Mouse (Mus musculus) c-Kit-positive CD71-positive TER-119-positive erythroid progenitor cells, embryonic 14.5 days (primary cell): ENCODE measurements at regions not wholly inside any gene's neighbourhood (a gene's known extent, or its start where the extent isn't known, plus 50 kb on each side); places are given as distances from the start of the nearest gene placed in this dataset.
"Not testable (repeated sequence)": the region's sequence is repeated elsewhere in the genome, so short reads cannot be mapped to it uniquely, and the experiment has no call there.

Experiments used
- DNase-seq: peaks from one replicate; pipeline ENCODE4 v3.0.0-alpha.2; 2013; ENCODE audit warnings: low spot score

GRCm38 (mm10) chr8:93443631-93444030 is 64.1 kb upstream of the Ces1h start:
- DNase-seq = not testable (repeated sequence)

- no peak for DNase-seq
Observed at GRCm38 (mm10) chr8:93441936-93442335, 62.4 kb upstream of the Ces1h start.

- DNase-seq = not testable (repeated sequence)
Observed at GRCm38 (mm10) chr8:93436586-93436985, 57.1 kb upstream of the Ces1h start.

- DNase-seq = peak; percentile 16
Observed at GRCm38 (mm10) chr8:93430637-93431036, 51.1 kb upstream of the Ces1h start.
